Mouse (Mus musculus) left cerebral cortex, postnatal 36 days (tissue): ENCODE results near the gene Schip1. TPM values are rescaled to one million over a fixed set of nuclear protein-coding genes. Genes with fewer than 3 reads are reported as not detected.

Experiments used
- DNase-seq, 2 experiments: peaks; one replicate each; pipeline ENCODE4 v3.0.0; 2021 to 2022; ENCODE audit warnings: low spot score in 2 of 2, mixed read lengths in 1 of 2
- intact Hi-C: fragments of 180-260 bp; cut with DNase I; formaldehyde crosslinking; loops from one replicate; pipeline ENCODE4 v1.15.1; 2025
- total RNA-seq, 2 experiments: library from RNA; stranded (reverse); gene quantifications; 2 replicates each; pipeline ENCODE4 v1.2.3; 2021

Schip1 gene
- total RNA-seq, 2 experiments from 2014 or later: 229 to 297 TPM

DNA sequence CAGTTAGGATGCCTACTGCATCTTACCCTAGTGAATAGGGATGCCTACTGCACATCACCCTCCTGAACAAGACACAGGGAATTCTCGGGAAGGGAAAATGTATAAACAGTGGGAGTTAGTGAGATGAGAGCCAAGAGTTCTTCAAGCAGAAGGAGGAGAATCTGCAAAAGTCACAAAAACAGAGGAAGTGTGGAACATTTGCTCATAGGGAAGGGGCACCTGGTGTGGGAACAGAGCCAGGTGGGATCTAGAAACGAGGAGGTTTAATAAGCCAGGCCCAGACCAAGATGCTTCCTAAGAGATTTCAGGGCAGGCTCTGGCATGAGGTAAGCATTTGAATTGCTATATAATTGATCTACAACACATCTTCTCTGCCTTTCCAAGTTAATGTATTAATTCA, 186.0 kb downstream of the Schip1 start:
- no peak for DNase-seq
- intact Hi-C loops: no loop called here

DNA sequence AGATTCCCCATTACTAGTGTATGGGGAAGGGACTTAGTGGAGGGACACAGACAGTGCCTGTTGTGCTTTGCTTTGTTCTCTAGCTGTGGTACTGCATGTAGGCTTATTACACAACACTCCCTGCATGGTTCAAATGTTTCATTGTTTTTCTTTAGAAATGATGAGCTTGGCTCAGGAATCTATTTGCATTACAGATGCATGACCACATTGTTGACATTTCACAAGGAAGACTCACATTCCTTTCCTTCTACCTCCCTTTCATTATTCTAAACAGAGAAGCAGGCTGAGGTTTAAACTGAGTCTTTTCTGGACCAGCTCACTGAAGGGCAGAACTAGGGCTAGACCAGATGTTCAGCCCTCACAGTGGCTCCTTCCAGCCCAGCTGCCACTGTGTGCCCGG, 187.7 kb downstream of the Schip1 start:
- no peak for DNase-seq
- intact Hi-C loops: no loop called here

DNA sequence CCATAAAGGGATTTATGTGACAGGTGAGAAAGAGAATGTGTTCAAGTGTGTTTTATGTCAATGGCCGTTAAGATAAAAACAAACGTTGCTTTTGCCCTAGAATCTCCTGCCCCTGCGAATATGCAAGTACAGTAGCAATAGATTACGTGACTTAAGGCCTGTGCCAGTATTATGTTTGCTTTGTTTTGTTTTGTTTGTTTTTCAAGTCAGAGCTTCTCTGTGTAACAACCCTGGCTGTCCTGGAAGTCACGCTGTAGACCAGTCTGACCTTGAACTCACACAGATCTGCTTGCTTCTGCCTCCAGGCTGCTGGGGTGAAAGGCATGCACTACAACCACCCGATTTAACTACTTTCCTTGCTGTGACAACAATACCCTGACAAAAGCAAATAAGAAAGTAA, 197.7 kb downstream of the Schip1 start:
- no peak for DNase-seq
- intact Hi-C loops: no loop called here

DNA sequence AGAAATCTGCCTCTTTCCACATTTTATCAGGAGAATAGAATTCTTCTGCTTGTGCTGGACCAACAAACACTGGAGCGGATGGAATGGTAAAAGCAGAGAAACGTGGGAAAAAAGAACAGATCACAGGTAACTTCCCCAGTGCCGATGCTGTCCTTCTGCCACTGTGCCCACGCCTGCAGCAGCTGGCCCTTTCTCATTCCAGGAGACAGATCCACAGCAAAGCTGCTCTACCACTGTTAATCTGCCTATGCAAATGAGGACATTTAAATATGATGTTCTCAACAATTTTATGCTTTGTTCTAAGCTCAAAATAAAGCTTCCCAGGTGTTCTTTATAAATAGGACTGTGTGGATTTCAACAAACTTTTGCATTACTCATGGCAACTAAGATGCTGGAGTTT, 203.3 kb downstream of the Schip1 start:
- no peak for DNase-seq
- intact Hi-C loops: no loop called here

DNA sequence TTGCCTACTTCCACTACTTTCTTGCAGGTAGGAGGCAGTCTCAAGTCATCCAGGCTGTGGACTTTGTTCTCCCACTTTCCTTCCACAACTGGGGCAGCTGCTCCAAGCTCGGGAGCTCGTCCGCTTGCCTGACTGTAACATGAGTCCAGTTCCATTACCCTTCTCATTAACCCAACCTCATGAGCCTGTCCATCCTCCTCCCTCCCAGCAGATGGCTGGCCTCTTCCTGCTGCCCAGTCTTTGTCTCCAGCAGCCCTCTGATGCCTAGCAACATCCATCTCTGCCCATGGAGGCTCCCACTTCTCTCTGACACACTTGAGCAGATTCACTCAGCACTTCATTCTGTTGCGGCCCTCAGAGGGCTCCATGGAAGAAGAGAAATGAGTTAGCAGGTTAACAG, 204.6 kb downstream of the Schip1 start:
- no peak for DNase-seq
- intact Hi-C loops: no loop called here

DNA sequence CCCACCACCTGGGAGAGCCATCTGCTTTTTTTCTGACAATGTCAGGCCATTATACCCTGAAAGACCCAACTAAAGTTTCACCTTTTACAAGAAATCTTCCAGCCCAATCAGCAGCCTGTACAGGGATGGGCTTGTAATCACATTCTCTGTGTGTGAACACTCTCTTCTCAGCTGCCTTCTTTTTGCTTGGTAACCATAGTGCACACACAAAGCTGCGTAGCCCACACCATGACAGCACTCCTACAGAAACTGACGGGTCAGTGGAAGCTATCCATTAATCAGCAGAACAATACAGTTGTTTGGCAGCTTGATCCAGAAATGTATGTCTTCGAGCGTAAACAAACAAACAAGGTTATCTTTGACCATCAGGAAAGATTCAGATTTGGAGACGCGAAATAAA, 205.6 kb downstream of the Schip1 start:
- no peak for DNase-seq
- intact Hi-C loops: no loop called here

DNA sequence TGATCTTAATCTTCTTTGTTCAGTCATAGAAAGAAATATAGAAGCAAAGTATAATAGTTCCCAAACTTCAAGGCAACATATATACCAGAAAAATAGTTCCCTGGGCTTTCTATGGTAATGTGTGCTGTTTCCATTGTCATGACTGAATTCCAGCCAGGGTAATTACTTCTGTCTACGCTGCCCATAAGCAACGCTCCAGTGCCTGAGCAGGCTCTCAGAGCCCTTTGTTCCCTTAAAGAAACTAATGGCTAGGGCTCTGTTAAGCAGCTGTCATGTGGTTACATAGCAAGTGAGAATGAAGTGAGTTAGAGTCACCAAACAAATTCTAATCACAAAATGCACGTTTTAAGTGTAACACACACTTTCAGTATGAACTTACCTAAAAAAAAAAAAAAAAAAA, 206.9 kb downstream of the Schip1 start:
- intact Hi-C loops: no loop called here

DNA sequence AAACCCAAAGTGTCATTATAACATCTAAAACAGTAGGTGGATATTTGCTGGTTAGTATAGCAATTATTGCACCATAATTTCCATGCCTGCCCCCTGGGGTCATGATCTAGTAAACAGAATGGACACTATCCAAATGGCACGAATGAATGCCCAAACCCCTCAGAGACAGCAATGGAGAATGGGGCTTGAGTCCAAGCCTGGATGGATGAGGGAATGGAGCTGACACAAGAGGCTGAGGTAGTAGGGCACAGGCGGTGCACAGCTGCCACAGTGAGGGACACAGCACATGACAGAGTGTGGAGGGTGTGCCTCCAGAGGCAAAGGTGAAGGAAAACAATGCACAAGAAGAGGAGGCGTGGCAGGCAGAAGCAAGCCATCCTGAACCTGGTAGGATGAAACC, 207.3 kb downstream of the Schip1 start:
- intact Hi-C loops: no loop called here
- no peak for DNase-seq

More for the DNA sequence above, 206.9 kb downstream of the Schip1 start:
- DNase-seq: no peak

DNA sequence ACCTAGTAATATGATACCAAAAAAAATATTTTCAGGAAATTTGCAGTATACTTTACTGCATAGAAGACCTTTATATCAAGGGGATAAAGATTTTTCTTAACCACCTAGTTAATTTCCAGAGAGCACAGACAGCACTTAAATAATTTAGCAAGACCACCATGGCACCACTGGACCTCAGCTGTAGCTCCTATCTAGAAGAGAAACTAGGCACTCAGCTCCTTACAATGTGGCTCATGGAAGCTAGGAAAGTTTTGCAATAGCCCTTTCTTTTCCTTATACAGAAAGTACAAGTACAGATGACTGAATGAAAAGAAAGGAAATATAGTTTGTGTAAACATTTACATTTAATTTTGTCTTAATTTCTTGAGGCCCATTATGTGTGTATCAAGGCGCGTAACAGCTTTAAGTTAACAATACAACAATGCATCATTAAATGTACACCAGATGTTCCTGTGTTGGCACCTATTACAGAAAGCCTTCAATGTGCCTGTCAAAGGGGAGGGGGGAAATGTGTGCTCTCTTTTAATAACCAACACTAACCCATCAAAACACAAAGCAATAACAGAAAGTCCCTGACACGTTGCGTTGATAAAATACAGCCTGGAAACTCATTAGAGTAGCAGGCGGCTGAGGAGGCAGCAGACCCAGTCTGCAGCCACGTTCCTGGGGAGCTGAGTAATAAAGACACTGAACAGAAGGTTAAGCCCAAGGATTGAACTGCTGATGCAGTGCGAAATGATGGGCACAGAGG, 218.4 kb downstream of the Schip1 start:
- intact Hi-C loops: no loop called here
- no peak for DNase-seq

DNA sequence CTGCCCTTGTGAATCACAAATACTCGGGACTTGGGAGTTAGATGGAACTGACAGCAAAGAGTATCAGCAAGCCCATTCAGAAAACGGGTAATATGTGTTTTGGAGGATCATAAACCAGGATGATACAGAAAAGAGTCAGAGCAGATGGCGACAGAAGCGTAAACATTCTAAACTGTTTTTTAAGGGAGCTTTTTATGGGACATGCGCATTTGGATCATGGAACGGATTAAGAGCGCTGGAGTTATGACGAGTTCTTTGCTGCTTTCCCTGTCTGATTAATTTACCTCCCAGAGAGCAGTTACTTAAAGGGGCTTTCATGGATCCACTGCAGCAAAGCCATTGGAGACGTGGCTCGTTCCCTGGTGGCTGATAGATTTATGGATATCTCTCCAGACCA, 219.0 kb downstream of the Schip1 start:
- no peak for DNase-seq
- intact Hi-C loops: no loop called here

DNA sequence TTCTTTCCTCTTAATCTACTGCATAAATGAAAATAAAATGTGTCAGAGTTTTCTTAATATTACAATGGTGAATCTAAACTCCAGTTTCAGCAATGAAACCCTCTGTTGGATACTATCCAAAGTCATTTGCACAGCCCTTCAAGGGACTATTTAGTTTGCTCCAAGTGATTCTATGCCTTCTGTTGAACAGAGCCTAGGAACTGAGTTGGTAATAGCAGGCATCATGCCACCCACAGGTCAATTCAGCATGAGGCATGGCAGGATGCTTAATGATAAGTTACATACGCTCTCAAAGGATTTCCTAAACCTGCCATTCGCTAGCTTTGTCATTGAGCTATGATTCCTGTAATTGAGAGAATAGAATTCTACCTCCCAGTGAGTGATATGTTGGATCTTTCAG, 219.9 kb downstream of the Schip1 start:
- intact Hi-C loops: no loop called here
- DNase-seq: no peak

DNA sequence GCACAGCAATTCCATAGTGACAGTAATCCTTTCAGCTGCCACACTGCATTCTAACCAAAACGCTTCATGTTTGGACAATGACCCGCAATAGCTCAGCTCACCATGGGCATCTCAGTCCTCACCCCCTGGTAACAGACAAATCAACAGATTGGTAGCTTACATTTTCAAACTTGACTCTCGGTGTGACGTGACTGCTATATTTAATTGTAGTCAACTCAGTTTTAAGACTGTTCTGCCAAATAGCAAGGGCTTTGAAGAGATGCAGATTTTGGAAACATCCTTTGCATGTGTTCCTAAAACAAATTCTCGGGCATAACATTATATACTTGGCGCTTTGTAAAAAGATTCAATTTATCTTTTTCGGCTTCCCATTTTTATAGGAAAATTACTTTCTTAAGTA, 232.2 kb downstream of the Schip1 start:
- DNase-seq: peak in 1 of 2 experiments; percentile 8
- intact Hi-C loops: no loop called here

DNA sequence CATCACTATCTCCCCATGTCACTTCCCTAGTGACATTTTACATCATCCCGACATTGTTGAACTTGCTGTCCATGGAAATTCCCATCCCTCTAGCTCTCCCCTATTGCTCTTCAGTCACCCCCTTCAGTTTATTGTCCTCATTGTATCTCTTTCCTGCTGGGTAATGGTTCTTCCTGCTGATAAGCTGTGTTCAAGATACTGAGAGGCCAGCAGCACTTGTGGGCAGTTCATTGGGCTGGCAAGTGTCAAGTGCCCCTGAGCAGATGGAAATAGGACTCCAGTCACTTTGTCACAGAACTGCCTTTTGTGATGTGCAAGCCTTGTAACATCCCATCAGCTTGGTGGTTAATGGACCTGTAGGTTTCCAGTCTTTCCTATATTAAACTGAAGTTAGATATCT, 241.0 kb downstream of the Schip1 start:
- intact Hi-C loops: no loop called here
- no peak for DNase-seq

DNA sequence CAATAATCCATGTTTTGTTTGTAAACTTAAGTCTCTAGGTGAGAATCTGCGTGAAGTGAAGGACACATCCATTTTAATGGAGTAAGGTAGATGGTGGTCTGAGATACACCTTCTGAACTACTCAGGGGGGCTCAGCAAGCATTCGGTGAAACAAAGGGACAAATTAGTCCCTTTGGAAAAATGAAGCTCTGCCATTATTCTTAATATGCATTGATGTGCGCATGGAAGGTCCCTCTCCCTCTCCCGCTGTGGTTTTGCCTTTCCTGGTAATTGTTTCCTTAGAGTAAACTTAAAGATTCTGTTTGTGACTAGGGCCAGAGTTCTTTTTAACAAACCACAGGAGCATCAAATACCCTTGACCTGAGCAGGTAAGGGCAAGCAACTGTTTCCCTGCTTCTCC, 242.1 kb downstream of the Schip1 start:
- intact Hi-C loops: no loop called here
- DNase-seq: no peak

DNA sequence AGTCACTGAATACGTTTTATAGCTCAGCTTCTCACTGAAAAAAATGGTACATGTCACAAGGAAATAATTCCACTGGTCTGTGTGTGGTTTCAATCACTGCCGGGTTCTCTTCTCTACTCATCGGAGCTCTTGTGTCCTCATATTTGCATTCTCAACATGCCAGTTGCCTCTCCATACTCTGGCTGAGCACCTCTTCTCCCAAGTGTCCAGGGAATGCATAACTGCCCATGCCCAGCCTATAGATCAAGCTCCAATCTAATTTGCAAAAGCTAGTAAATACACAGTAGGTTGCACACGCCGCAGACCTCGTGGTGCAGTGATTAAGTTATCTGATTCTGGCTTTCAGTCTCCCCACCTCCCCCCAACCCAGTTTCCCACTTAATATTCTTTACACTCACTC, 261.0 kb downstream of the Schip1 start:
- no peak for DNase-seq
- intact Hi-C loops: no loop called here

DNA sequence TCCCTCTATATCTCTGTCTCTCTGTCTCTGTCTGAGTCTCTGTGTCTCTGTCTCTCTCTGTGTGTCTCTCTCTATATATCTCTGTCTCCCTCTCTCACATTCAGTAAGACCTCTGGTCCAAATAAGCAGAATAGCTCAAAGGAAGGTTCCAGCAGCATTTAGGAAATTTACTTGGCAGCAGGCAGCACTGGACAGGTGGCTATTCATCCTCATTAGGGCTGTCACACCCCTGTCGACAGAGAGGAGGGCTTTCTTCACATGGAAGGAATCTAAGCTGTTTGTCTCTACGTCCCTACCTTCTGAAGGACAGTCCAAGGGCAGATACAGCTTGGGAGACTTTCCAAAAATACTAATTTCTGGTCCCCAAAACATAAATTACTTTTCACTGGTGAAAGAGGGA, 267.9 kb downstream of the Schip1 start:
- intact Hi-C loops: no loop called here
- DNase-seq: no peak

DNA sequence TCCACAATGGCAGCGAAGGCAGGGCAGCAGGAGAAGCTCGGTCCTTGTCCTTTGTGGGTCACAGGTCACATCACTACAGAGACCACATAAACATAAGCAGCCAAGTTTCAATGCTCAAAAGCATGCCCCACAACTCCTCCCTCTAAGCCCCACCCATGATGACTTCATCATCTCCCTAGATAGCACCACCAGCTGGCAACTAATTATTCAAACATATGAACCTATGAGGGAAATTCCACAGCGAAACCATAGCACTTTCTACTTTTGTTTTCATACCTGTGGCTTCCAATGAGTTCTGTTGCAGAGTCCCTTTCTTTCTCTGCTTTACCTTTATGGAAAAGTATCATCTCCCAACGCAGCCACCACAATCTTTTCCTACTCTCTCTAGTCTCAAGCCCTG, 270.9 kb downstream of the Schip1 start:
- no peak for DNase-seq
- intact Hi-C loops: no loop called here

DNA sequence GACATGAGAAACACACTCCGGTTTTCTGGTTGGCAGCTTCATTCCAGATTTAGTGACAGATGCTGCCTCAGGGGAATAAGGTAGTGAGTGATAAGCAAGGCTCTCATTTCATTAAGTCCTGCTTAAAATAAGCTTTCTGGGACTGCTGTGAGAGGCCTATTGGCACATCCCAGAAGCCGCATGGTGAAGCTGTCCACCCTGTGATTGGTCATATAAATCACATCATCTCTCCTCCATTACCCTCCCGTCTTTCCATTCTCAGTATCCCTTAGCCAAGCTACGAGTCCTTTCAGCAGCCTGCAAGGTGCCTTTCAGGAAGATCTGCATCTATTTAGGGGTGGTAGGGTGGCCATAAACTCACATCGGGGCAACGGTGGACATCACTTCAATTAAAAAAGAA, 286.0 kb downstream of the Schip1 start:
- intact Hi-C loops: no loop called here
- DNase-seq: no peak

DNA sequence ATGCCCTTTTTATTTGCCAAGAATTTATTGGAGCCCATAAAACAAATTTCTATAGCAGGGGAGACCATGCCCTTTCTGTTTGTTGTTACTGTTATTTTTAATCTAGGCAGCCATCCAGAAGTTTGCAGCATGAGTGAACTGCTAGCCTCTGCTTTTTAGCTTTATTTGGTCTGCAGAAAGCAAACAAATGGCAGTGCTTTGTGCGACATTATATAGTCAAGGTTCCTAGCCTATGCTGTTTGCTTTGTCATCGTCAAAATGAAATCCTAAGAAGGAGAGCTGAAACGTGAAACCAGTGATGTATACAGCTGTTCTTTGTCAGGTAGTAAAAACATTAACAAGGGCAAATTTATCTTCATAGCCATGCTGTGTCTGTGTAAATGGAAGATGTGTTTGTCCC, 286.9 kb downstream of the Schip1 start:
- no peak for DNase-seq
- intact Hi-C loops: no loop called here

DNA sequence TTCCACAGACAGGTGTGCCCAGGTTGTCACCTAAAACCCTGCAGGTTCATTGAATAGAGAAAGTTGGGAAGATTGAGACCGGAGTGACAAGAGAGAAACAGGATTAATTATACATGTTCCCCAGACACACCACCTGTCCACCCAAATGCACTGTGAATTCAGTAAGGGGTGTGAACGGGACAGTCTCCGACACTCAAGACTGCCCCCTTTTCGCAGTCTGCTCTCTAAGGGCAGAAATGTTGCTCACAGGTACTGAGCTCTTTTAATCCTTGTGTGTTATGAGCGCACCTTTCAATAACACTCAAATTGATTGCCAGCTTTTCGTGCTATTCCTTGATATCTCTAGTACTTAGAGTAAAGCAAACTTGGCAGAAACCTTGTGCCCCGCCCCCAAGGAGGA, 288.4 kb downstream of the Schip1 start:
- no peak for DNase-seq
- intact Hi-C loops: no loop called here

DNA sequence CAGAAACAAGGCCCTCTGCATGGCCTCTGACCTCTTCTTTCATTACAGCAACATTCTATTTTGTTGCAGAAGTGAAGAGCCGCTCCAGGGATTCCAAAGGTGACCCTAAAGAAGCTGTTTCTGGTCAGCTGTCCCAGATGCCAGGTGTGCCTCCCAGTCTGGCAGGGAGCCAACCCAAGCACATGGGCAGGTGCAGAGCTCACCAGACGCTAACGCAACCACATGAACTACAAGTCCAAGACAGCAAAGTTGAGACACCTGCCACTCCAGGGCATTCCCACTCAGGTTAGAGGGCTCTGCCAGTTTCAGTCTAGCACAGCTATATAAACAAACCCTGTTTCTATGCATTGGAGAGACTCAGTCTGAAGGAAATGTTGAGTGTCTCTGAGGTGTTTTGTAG, 288.9 kb downstream of the Schip1 start:
- DNase-seq: no peak
- intact Hi-C loops: no loop called here

DNA sequence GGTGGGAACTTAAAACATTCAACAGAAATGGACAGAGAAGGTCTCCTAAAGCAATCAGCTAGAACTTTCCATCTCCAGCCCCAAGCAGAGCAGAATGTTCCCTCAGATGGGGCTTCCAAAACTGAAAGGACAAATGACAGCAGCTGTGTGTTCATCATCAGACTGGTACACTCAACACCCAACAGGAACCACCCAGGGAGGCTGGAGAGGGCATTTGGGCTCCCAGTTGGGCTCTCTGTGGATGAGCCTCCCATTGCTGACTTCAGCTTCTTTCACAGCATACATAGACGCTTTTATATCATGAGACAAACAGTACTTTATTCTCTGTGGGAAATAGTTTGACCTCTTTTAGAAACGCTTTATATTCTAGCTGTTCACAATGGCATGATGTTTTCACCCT, 291.9 kb downstream of the Schip1 start:
- no peak for DNase-seq
- intact Hi-C loops: no loop called here
